Mouse (Mus musculus): ENCODE results near the gene Cacna1d.

Cacna1d gene

GRCm38 (mm10) chr14:30205821-30206220, 285.4 kb downstream of the Cacna1d start:
- no peak for DNase-seq (ENCODE audit: low spot score)

- no peak for DNase-seq (ENCODE audit: low spot score)
Measured at GRCm38 (mm10) chr14:30204526-30204925, 286.7 kb downstream of the Cacna1d start.

GRCm38 (mm10) chr14:30200310-30200709, 290.9 kb downstream of the Cacna1d start:
- DNase-seq (ENCODE audit: low spot score) = no peak

GRCm38 (mm10) chr14:30198882-30199281, 292.4 kb downstream of the Cacna1d start:
- DNase-seq (ENCODE audit: low spot score) = no peak

DNA sequence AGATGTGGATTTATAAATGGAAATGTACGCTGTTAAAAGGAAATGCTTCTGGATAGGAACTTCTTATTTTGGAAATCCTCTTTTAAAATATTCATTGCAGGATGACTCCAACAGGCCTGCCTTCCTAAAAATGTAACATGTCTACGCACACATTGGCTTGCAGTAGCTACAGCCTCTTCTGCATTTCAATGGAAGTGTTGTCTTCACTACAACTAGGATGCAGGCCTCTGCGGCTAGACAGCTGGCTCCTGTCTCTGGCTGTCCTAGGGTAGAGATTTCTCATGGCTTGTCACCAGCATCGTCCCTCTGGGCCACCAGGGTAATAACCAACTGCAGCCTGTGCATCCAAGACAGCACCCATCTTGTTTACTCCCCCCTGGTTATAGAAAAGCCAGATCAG, 293.1 kb downstream of the Cacna1d start:
- no peak for DNase-seq (ENCODE audit: low spot score)

DNA sequence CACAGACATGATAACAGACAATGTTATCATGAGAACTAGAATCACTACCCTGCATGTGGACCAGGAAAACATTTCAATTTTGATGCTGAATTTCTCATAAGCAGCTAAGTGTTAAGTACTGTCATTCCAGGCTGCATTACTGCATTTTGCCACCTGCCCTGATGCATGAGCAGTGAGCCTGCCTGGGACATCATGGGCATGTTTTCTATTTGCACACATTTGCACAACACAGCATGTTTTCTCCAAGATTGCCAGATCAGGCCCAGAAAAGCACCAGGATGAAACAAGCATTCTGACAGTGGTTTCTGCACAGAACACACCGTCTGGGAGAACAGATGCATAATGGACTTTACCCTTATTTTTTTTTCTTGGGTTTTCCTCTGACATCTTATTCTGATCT, 294.3 kb downstream of the Cacna1d start:
- DNase-seq (ENCODE audit: low spot score) = no peak

DNA sequence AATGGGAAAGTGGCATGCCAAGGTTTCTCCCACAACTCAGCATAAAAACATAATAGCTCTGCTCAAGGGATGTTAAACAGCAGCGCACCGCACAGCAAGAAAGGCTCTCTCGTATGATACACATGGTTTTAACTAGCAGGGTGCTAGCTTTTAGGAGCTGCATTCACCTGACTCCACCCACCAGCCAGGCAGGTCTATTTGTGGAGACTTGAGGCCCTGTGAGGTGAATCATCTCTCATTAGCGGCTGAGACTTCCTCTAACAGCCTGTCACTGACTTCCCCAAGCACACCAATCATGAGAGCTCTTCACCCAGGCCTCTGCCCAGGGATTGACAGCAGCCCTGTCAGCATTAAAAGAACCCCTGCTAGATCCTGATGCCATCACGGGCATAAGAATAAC, 295.0 kb downstream of the Cacna1d start:
- DNase-seq (ENCODE audit: low spot score) = no peak

DNA sequence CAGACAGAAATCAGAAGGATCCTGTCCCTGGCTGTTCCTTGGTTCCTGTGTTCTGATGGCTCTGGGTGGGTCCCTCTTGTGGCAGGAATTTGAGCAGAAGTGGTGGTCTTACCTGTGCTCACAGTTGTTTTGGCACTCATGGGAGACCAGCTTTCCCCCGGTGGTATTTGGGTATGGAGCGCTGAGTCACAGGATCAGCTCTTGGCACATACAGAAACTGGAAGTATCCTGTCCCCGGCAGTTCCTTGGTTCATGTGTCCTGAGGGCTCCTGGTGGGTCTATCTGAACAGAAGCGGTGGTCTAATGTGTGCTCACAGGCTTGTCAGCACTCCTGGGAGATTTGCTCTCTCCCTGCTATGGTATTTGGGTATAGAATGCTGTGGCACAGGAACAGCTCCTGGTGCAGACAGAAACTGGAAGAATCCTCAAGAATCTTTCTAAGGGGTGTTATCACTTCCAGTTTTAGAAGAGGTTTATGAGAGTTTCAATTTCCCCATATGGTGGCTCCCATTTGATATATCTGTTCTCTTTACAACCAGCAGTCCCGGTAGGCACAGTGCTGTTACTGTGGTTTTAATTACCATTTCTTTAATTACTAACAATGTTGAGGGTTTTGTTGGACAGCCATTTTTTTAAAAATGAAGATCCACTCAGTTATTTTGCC, 300.8 kb downstream of the Cacna1d start:
- no peak for DNase-seq (ENCODE audit: low spot score)

DNA sequence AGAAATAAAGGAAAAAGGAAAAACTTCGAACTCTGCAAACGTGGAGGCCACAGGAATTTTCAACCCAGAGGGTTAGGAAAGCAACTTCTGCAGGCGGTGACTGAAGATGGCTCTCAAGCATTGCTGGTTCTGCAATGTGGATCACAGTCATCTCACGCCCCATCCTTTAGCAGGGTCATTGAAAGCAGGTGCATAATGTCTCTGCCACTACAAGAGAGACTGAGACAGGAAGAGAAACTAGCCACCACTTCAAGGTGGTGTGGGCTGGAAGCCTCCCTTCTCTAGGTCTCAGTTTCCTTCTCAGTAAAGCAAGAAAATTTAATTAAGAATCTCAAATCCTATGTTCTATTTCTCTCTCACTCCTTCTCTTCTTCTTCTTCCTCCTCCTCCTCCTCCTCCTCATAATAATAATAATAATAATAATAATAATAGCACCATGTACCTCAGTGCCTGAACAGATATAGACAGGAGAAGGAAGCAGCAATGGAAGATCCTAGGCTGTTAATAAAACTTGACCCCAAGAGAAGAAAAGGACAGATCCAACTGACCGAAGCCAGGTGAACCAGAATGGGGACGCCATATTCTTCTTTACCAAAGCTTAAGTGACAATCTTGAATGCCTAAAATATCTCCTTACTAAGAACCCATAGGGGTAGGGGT, 305.5 kb downstream of the Cacna1d start:
- no peak for DNase-seq (ENCODE audit: low spot score)

DNA sequence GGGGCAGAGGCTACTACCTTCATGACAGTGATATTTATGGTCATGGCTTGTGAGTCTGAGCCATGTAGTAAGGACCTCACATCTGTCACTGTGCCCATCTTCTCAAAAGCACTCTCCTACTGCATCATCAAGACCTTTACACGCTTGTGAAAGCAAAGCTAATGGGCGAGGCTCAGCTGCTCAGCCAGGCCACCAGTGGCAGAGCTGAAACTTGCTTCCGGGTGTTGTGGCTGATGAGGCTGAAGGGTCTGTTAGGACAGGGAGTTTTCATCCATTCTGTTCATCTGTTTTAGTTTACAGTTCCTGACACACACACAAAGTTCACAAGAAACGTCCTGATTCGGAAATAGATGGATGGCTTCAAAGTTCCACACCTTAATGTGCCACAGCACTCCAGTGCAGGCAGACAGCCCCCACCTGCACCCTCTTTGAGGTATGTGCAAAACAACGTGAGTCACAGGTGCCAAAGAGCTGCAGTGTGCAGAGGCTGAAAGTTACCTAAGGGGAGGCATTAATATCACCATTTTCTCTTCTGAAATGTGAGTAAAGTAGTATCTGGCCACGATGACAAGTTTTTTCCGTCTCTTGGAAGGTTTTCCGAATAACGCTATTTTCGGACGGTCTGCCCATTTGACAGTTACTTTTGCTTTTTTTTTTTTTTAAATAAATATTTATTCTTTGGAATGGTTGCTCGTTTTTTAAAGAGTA, 306.7 kb downstream of the Cacna1d start:
- DNase-seq (ENCODE audit: low spot score) = no peak

DNA sequence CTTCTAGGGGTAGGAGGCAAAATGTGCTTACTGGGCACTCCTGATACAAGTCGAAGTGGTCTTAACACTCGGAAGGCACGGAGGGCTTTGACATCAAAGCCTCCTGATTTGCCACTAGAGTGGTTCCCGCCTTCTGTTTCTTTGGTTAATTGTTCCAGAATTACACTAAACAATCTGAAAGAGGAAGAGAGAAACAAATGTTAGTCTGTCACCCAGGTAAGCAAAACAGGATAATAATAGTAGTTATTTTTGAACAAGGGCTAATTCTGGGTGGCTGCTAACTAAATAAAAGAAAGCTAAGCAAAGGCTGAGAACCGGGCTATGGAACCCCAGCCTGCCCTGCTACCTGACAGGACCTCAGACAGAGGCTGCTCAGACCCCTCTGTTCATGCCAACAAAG, 307.2 kb downstream of the Cacna1d start:
- DNase-seq (ENCODE audit: low spot score) = no peak

GRCm38 (mm10) chr14:30182624-30183524, 308.4 kb downstream of the Cacna1d start:
- no peak for DNase-seq (ENCODE audit: low spot score)

DNA sequence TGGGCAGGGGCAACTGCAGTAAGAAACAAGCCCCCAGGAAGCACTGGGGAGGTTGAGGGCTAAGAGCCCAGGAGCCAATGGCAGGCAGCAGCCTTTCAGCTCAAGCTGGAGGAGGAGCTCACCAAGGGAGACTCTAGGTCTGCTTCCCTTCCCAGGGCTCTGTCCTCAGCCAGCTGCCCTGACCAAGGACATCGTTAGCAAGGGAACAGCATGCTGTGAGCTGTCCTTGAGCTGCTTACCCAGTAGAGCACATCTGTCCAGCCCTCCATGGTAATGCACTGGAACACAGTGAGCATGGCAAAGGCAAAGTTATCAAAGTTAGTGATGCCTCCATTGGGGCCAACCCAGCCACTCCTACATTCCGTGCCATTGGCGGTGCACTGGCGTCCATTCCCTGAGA, 312.9 kb downstream of the Cacna1d start:
- DNase-seq (ENCODE audit: low spot score) = no peak

GRCm38 (mm10) chr14:30177850-30178249, 313.4 kb downstream of the Cacna1d start:
- peak; percentile 42 for DNase-seq (ENCODE audit: low spot score)

DNA sequence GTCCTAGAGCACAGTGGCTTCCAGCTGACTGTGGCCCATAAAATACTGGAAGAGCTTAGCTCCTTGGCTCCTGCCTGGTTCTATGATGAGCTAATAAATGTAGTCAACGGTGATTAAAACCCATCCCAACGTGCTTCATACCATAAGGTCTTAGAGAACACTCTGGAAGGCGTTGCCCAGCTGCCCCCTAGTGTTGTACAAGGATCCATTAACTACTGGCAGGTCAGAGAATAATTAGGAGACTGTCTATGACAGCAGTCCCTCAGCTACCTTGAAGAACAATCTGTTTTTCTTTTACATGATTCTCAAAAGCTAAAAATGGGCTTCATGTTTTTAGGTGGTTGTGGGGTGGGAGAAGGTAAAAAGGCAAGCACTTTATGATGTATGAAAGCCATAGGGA, 315.9 kb downstream of the Cacna1d start:
- no peak for DNase-seq (ENCODE audit: low spot score)

GRCm38 (mm10) chr14:30172821-30173755, 318.2 kb downstream of the Cacna1d start:
- DNase-seq (ENCODE audit: low spot score) = no peak

- no peak for DNase-seq (ENCODE audit: low spot score)
Measured at GRCm38 (mm10) chr14:30171593-30171992, 319.7 kb downstream of the Cacna1d start.

DNA sequence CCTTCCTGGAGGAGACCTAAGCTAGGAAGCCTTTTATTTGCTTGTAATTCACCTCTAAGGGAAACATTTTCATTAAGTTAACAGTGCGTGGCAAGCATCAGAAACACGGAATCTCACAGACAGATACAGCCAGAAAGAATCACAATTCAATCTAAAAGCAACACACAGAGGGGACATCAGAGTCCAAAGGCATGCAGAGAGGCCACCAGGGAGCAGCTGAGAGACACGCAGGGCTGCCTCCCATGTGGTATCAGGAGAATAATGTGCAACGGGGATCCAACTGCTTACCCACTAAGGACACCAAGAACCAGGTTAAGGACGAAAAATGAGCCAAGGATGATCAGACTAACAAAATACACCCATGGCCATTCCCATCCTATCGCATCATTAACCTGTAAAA, 320.2 kb downstream of the Cacna1d start:
- DNase-seq (ENCODE audit: low spot score) = no peak

DNA sequence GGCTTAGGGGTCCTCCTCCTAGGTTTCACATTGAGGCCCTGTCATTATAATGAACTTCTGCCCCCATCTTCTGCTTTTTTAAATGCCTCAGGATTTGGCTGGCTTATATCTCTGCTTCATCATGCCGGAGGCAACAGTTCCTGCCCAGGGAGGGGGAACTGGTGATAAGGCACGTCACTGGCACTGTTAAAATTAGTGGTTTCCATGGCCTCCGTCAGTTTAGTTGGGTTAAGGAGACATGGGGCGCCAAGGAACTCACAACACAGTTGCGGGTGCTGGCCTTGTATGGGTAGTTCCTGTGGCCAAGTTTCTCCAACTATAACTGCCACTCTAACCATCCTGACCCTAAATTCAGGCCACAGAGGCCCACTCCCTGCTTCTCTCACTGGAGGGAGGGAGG, 321.8 kb downstream of the Cacna1d start:
- no peak for DNase-seq (ENCODE audit: low spot score)

GRCm38 (mm10) chr14:30168902-30169301, 322.4 kb downstream of the Cacna1d start:
- DNase-seq (ENCODE audit: low spot score) = peak; percentile 31

DNA sequence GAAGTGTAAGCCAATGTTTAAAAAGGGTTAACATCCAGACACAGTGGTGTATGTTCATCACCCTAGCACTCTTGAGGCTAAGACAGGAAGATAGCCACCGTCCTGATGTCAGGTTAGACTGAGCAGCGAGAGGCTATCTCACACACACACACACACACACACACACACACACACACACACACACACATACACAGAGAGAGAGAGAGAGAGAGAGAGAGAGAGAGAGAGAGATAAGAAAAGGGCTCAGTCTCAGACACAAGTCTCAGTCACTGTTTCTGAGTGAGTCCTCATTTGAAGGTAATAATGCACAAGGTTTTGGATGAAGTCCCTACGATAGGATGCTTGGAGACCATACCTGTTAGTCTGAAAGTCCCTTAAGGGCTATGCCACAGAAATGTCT, 322.9 kb downstream of the Cacna1d start:
- no peak for DNase-seq (ENCODE audit: low spot score)
